Mouse (Mus musculus): ENCODE measurements around the gene Mr1. TPM values are rescaled to one million over a fixed set of nuclear protein-coding genes. Genes with fewer than 3 reads are reported as not detected.
A peak's percentile ranks its signal among the peaks of the same experiment; 100 is the strongest.

The Mr1 gene
- polyA plus RNA-seq, 1 experiment from 2014 or later: 5.9 TPM

DNA sequence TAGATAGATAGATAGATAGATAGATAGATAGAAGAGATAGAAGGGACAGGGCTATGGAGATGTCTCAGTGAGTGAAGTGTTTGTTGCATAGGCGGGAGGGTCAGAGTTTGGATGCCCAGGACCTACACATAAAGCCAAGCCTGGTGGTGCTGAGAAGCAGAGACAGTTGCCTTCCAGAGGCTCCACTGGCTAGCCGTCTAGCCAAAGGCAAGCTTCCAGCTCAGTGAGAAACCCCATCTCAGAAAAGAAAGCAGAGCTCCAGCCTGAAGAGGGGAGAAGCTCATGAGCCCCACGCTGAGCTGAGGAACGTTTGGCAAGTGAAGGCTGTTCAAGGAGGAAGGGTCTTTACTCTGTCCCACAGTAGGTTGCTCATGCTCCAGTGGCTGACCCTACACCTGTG, 44.0 kb downstream of the Mr1 start:
- WGBS: 80% methylated on average over 4 of the region's 4 CpGs
- Histone ChIP-seq H3K9ac (no peak overlapping the region), H3K9me3 (no peaks in the 10 kb centered on the region), H3K36me3 (no peaks in the 10 kb centered on the region), H3K4me3 (replicated peaks) (no peak overlapping the region), H3K4me2 (replicated peaks) (no peak overlapping the region), H3K27me3 (replicated peaks) (no peaks in the 10 kb centered on the region), H3K4me1 (replicated peaks) (no peaks in the 10 kb centered on the region; the same call in 1 of the 2 replicates), H3K27ac (no peak overlapping the region)
- ATAC-seq: no peak

DNA sequence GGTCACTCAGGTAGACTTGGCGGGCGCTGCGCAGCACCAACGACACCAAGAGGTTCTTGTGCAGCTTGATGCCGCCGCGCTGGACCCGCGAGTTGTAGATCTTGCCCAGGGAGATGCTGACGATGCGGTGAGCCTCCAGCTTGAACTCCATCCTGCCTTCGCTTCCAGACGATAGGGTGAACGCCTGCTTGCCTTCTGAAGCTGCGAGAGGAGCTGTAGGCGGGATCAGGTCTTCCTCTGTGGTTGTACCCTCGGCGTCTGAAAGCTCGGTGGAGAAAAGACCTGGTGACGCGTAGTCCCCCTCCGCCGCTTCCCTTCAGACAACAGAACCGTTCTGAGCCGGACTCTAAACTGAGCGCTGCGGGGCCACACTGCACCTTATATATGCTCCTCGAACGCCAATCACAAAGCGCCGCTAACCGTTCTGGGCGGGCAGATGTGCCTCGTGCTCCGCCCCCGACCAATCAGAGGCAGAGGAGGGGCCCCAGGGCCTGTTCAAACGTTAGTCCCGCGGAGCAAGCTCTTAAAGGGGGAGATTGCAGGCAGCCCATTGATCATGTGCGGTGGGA, 47.2 kb downstream of the Mr1 start, which contains the start of gene Ier5:
Gene Ier5, minus strand, starts transcription at position 357 of the 569 bp plus-strand sequence.
- no peaks in the 10 kb centered on the region for H3K27me3 ChIP-seq (replicated peaks)
- H3K9me3 ChIP-seq: no peaks in the 10 kb centered on the region
- H3K9ac ChIP-seq: peak within 1 kb of the TSS; percentile 97
- peaks cover 4% of the 10 kb centered on the region; the same call in 1 of the 2 replicates for H3K4me1 ChIP-seq (replicated peaks)
- under 1% methylated on average over 40 of the region's 40 CpGs for WGBS
- H3K36me3 ChIP-seq: no peaks in the 10 kb centered on the region
- peak; percentile 97 for ATAC-seq
- H3K27ac ChIP-seq: peak within 1 kb of the TSS; percentile 84
- H3K4me2 ChIP-seq (replicated peaks): peak within 1 kb of the TSS; percentile 77
- H3K4me3 ChIP-seq (replicated peaks): peak within 1 kb of the TSS; percentile 94

DNA sequence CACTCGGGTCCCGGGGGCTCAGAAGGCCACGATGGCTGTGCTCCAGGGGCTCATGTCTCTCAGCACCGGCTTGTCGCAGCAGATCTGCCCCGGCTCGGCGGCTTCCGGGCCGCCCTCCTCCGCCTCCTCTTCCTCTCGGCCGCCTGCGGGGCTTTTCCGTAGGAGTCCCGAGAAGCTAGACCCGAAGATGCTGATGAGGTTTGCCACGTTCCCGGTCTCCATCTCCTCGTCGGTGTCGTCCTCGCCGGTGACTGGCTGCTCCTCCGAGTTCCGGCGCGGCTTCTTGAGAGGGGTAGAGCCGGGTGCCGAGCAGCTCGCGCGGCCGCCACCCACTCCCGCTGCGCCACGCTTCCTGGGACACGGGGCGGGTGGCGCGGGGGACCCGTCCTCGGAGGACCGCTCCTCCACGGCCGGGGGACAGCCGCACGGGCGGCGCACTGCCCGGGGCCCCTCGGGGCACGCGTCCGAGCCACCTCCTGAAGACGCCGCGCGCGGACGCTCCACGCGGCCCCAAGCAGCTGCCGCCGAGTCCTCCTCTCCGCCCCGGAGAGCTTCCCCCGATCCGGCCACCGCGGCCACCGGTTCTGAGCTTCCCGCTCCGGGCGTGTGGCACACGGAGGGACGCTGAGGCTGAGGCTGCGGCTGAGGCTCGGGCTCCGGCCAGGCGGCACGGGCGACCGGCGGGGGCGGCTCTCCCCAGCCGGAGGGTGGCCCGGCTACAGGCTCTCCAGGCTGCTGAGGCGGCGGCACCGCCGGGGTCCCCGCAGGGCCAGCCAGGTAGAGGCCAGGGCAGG, 47.9 kb downstream of the Mr1 start:
- H3K27ac ChIP-seq: peak overlapping the region; percentile 84
- H3K36me3 ChIP-seq: no peaks in the 10 kb centered on the region
- H3K9me3 ChIP-seq: no peaks in the 10 kb centered on the region
- H3K4me2 ChIP-seq (replicated peaks): peak overlapping the region; percentile 77
- H3K4me1 ChIP-seq (replicated peaks): peaks cover 4% of the 10 kb centered on the region
- no peaks in the 10 kb centered on the region for H3K27me3 ChIP-seq (replicated peaks)
- ATAC-seq: peak; percentile 75
- peak overlapping the region; percentile 94 for H3K4me3 ChIP-seq (replicated peaks)
- WGBS: under 1% methylated on average over 93 of the region's 93 CpGs
- H3K9ac ChIP-seq: peak overlapping the region; percentile 97

DNA sequence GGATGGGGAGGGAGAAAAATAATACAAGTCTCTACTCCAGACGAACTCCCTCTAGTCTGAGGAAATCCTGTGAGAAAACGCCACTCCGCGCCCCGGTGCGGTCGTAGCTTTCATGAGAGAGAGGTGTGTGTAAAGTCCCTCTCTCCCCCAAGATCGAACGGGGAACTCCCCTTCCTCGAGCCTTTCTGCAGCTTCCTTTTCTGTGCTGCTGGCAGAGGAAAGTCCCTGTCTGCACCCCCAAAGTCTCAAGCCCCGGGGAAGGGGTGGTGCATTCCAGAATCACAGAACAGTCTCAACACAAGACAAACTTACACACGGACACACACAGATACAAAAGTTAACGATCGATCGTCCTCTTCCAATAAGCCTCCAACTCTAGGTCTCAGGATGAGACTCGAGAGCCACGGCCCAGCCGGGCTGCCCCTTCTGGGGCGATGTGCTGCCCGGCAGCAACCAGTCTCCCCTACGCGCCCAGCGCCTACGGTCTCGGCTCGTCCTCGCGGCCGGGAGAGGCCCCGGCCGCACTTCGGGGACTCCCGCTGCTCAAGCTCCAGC, 48.6 kb downstream of the Mr1 start:
- Histone ChIP-seq H3K4me2 (replicated peaks) (peak overlapping the region; percentile 77), H3K9ac (peak overlapping the region; percentile 97), H3K27ac (peak overlapping the region; percentile 84), H3K4me1 (replicated peaks) (peaks cover 11% of the 10 kb centered on the region), H3K27me3 (replicated peaks) (no peaks in the 10 kb centered on the region), H3K36me3 (no peaks in the 10 kb centered on the region), H3K4me3 (replicated peaks) (peak overlapping the region; percentile 94), H3K9me3 (no peaks in the 10 kb centered on the region)
- peak; percentile 31 for ATAC-seq
- WGBS: 0% methylated on average over 33 of the region's 33 CpGs

DNA sequence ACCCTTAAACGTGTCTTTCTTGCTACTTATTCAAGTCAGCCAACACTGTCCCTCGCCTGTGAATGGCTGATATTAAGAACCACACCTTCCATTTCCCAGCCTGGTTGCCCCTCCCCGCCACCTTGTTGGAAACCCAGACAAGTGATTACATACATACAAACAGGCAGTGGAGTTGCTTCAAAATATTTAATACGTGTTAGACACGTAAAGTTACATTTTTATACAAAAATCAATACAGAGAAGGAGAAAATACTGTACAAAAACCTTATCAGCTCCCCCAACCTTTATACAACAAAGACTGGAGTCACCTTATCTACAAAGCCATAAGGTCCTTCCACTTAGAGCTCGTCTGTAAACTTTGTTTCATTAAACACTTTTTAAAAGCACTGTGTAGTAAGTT, 49.3 kb downstream of the Mr1 start:
- peak overlapping the region; percentile 94 for H3K4me3 ChIP-seq (replicated peaks)
- H3K4me1 ChIP-seq (replicated peaks): peaks cover 17% of the 10 kb centered on the region
- H3K27me3 ChIP-seq (replicated peaks): no peaks in the 10 kb centered on the region
- peak overlapping the region; percentile 77 for H3K4me2 ChIP-seq (replicated peaks)
- H3K9me3 ChIP-seq: no peaks in the 10 kb centered on the region
- no peaks in the 10 kb centered on the region for H3K36me3 ChIP-seq
- H3K9ac ChIP-seq: peak overlapping the region; percentile 97
- H3K27ac ChIP-seq: peak overlapping the region; percentile 84; the same call in 1 of the 2 replicates
- ATAC-seq: no peak
- WGBS: 20% methylated on average over 6 of the region's 6 CpGs

DNA sequence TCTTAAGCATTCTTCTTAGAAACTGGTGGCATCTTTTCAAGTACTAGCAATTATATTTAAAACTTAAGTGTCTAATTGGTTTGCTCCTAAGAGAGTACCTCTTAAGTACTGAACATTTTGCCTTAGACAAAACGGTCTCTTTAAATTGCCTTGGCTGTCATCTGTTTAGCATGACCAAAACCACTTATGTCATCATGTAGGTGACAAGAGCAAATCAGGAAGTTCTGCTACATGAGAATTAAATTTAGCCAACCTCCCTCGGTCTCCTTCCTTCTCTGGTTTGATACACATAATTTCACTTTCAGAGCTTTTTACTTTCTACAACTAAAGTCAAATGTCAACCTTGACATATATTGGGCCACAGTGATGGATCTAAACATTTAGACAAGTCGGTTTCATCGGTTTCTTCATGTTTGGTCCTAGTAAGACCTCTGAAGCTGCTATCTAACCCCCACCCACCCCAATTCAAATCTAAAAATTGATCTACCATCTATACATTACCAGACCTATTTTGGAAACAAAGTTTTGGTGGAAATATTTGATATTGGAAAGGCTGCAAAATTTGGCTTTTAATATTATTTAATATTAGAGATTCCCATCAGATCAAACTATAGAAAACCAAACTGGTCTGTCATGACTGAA, 49.9 kb downstream of the Mr1 start:
- Histone ChIP-seq H3K4me3 (replicated peaks) (no peak overlapping the region), H3K27me3 (replicated peaks) (no peaks in the 10 kb centered on the region), H3K9ac (no peak overlapping the region), H3K27ac (no peak overlapping the region), H3K36me3 (no peaks in the 10 kb centered on the region), H3K4me2 (replicated peaks) (peak overlapping the region; percentile 77), H3K9me3 (no peaks in the 10 kb centered on the region), H3K4me1 (replicated peaks) (peaks cover 24% of the 10 kb centered on the region)
- no peak for ATAC-seq
- WGBS: 76% methylated on average over 4 of the region's 4 CpGs

DNA sequence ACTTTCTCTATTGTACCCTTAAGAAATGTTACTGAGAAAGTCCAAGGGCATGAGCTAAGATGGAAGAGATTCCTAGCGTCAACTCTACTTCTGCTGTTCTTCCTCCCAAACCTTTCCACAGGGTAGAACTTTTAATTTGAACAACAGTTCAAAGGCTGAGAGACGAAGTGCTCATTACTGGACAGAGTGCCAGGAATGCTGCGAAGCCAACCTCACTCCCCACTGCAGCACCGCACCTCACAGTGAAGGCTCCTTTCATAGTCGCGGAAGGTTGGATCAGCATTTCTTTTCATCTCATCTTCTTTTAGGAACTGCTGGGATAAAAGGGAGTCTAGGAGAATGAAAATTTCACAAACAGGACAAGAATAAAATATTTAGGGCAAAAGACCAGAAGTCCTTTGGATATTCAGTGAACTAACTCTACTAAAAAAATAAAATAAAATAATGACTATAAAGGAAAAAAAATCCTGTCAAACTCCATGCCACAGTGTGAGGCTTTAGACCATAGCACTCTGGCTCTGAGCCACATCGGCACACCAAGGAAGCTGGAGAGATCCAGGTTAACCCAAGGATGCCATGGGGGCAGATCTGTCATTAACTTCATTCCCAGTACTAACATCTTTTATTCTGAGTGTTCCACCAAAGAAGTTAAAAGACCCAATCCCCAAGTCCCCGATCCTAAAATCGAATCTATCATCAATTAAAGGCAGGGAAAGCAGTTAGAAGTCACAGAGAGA, 52.5 kb downstream of the Mr1 start:
- ATAC-seq: no peak
- Histone ChIP-seq H3K27ac (peak overlapping the region; percentile 69), H3K4me2 (replicated peaks) (0 out of 2 replicates have a peak overlapping the region, but pooled peaks have one; percentile 4), H3K36me3 (no peaks in the 10 kb centered on the region), H3K9me3 (no peaks in the 10 kb centered on the region), H3K4me1 (replicated peaks) (peaks cover 34% of the 10 kb centered on the region), H3K4me3 (replicated peaks) (no peak overlapping the region), H3K27me3 (replicated peaks) (no peaks in the 10 kb centered on the region), H3K9ac (no peak overlapping the region)
- WGBS: 65% methylated on average over 9 of the region's 9 CpGs

DNA sequence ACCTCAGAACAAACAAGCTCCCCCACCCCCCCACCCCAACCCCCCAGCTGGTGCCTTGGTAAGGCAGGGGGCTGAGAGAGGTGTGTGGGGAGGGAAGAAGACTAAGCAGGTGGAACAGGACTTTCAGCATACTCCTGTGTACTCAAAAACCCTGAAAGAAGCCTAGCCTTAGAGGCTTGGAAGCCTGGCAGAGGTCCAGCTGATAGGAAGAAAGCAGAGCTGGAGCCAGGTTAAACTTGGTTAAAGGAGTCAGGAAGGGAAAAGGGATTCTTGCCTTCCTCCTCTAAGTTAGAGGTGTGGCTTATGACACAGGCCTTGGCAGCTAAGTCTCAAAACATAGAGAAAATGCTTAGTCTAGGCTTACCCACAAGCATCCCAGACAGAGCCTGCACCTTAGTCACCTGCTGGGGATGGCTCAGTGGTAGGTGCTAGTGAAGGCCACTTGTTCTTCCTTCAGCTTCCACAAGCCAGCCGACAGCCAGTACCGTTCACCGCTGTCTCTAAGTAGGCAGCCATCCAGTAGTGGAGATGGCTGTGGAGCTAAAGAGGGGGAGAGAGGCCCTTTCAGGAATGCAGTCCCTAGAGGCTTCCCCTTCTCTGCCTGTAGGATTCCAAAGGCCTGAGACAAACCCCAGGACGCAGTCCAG, 53.3 kb downstream of the Mr1 start:
- H3K9me3 ChIP-seq: no peaks in the 10 kb centered on the region
- WGBS: 40% methylated on average over 4 of the region's 4 CpGs

DNA sequence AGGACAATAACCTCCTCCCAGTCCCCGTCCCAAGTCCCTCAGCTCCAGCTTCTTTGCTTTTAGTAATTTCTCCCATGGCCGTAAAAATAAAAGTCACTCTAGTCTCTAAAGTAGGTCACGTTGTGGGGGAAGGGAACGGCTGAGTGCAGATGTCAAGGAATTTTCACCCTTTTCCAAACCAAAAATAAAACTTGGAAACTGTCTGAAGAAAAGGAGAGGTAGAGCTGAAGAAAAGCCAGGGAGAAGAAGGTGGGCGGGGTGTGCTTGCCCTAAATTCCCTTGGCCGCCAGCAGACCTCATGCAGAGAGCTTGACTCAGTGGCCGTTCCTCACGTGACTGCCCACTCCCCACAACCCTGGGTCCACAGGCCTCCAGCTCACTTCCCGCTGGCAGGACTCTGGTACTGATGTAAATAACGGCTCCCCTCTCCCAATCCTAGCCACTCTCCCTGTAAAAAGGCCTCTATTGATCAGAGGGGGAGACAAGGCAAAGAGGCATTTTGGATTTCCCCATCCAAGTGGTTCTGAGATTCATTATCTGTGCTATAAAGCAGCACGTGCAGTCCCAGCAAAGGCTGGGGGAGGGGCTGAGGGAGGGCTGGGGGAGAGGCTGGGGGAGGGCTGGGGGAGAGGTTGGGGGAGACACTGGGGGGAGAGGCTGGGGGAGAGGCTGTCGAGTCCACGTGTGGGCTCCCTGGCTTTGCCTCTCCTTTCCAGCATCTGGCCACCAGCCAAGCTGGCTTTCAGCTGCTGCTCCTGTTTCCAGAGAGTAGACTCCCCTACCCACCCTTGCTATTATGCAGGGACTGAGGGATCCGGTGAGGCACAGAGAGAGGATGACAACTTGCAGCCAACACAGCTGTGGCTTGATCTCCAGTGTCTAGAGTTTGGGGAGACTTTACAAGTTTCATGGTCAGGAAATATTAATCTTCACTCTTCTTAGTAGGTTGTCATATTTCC, 54.5 kb downstream of the Mr1 start:
- Histone ChIP-seq H3K36me3 (no peaks in the 10 kb centered on the region), H3K9me3 (no peaks in the 10 kb centered on the region), H3K27ac (peak overlapping the region; percentile 69), H3K9ac (no peak overlapping the region), H3K4me2 (replicated peaks) (peak overlapping the region; percentile 3; the same call in 1 of the 2 replicates), H3K4me3 (replicated peaks) (no peak overlapping the region), H3K4me1 (replicated peaks) (peaks cover 42% of the 10 kb centered on the region), H3K27me3 (replicated peaks) (no peaks in the 10 kb centered on the region)
- WGBS: 25% methylated on average over 14 of the region's 14 CpGs
- 0 out of 2 replicates have a peak, but pooled peaks have one; percentile 19 for ATAC-seq

More for the DNA sequence above, 53.3 kb downstream of the Mr1 start:
- peaks cover 37% of the 10 kb centered on the region for H3K4me1 ChIP-seq (replicated peaks)
- peak; percentile 55 for ATAC-seq
- H3K27me3 ChIP-seq (replicated peaks): no peaks in the 10 kb centered on the region
- H3K36me3 ChIP-seq: no peaks in the 10 kb centered on the region
- H3K9ac ChIP-seq: no peak overlapping the region
- 0 out of 2 replicates have a peak overlapping the region, but pooled peaks have one; percentile 4 for H3K4me2 ChIP-seq (replicated peaks)
- peak overlapping the region; percentile 69 for H3K27ac ChIP-seq
- no peak overlapping the region for H3K4me3 ChIP-seq (replicated peaks)

DNA sequence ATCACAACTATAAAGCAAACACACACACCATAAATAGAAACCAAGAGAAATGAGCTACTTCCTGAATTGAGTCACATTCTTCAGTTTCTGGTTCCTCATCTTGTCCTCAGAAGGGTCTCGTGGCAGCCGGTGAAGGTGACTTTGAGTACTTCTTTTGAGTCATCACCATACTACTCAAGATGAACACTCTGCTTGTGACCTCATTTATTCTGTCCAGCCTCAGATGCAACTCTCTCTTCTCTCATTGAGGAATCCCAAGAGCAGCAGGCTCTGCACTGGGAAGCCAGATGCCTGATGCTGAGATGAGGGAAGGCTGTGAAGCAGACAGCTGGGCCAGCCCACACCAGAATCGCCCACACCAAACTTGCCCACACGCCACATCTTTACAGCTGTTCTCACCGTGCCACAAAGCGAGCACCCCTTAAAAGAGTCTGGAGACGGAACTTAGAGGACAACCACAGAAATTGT, 55.2 kb downstream of the Mr1 start:
- H3K4me3 ChIP-seq (replicated peaks): no peak overlapping the region
- 60% methylated on average over 7 of the region's 7 CpGs for WGBS
- peak overlapping the region; percentile 69 for H3K27ac ChIP-seq
- H3K4me1 ChIP-seq (replicated peaks): peaks cover 46% of the 10 kb centered on the region
- H3K27me3 ChIP-seq (replicated peaks): no peaks in the 10 kb centered on the region
- H3K9me3 ChIP-seq: no peaks in the 10 kb centered on the region
- no peak for ATAC-seq
- no peak overlapping the region for H3K9ac ChIP-seq
- no peak overlapping the region for H3K4me2 ChIP-seq (replicated peaks)
- no peaks in the 10 kb centered on the region for H3K36me3 ChIP-seq

Measured in intestine, embryonic 15.5 days (tissue).